In genomic region chr19:59457951-59458742, GRCm38 (mm10) we compare ENCODE assay signal across 9 mouse cellular contexts. TPM values are rescaled to one million over a fixed set of nuclear protein-coding genes. Genes with fewer than 3 reads are reported as not detected.
DNase-seq lines count a peak whose midpoint lies in the region; ATAC-seq lines count a peak whose summit lies in the region.
"Had no signal": no experiment of that assay in that cellular context is flagged by ENCODE, and none has a peak within 500 bp of the region (broad histone marks: within the 10 kb centered on the region; RNA-seq: fewer than 3 reads in every experiment).

TSS of gene Emx2 (plus strand) at chr19:59458372.

- WGBS in forebrain, embryonic 12.5 days, result under 1% methylated on average over 58 of the region's 58 CpGs
- under 1% methylated on average over 58 of the region's 58 CpGs for WGBS in hindbrain, embryonic 10.5 days
- 1% methylated on average over 57 of the region's 58 CpGs for WGBS in stomach, embryonic 15.5 days

- peak within 1 kb of the TSS; percentile 99 for H3K27ac ChIP-seq in forebrain, embryonic 12.5 days
- peak within 1 kb of the TSS; percentile 78 for H3K27ac ChIP-seq in hindbrain, embryonic 10.5 days
- no peak within 1 kb of the TSS for H3K27ac ChIP-seq in stomach, embryonic 15.5 days

- H3K27me3 ChIP-seq in forebrain, embryonic 12.5 days, result peaks cover 65% of the 10 kb centered on the region
- peaks cover 100% of the 10 kb centered on the region for H3K27me3 ChIP-seq in hindbrain, embryonic 10.5 days (ENCODE audit: insufficient read depth, poor library complexity, severe bottlenecking)
- H3K27me3 ChIP-seq in stomach, embryonic 15.5 days (replicated peaks), result peaks cover 94% of the 10 kb centered on the region

- peaks cover 6% of the 10 kb centered on the region; the same call in 1 of the 2 replicates for H3K36me3 ChIP-seq in forebrain, embryonic 12.5 days (replicated peaks)
- no peaks in the 10 kb centered on the region for H3K36me3 ChIP-seq in hindbrain, embryonic 10.5 days
- no peaks in the 10 kb centered on the region for H3K36me3 ChIP-seq in stomach, embryonic 15.5 days

- peak; percentile 83 for ATAC-seq in forebrain, embryonic 12.5 days (ENCODE audit: low FRiP score)
- ATAC-seq in stomach, embryonic 15.5 days (ENCODE audit: insufficient read depth, low FRiP score, low read depth), result 0 out of 2 replicates have a peak, but pooled peaks have one; percentile 34
- ATAC-seq in inflammation-experienced regulatory T-cells, adult 6 months, result no peak

- H3K4me1 ChIP-seq in forebrain, embryonic 12.5 days, result peaks cover 36% of the 10 kb centered on the region
- peaks cover 27% of the 10 kb centered on the region for H3K4me1 ChIP-seq in hindbrain, embryonic 10.5 days (replicated peaks)
- H3K4me1 ChIP-seq in stomach, embryonic 15.5 days, result peaks cover 22% of the 10 kb centered on the region

- H3K9me3 ChIP-seq in forebrain, embryonic 12.5 days, result no peaks in the 10 kb centered on the region
- no peaks in the 10 kb centered on the region for H3K9me3 ChIP-seq in hindbrain, embryonic 10.5 days
- no peaks in the 10 kb centered on the region for H3K9me3 ChIP-seq in stomach, embryonic 15.5 days

- DNase-seq in urinary bladder, postnatal 25 days (ENCODE audit: low spot score), result peak; percentile 52
- no peak for DNase-seq in urinary bladder, adult 2 months (ENCODE audit: low spot score)
- DNase-seq in hindbrain, embryonic 10.5 days (ENCODE audit: low spot score), result peak; percentile 83
- DNase-seq in layer of hippocampus, adult 8-10 months (ENCODE audit: low spot score in 2 of 2), result peak; percentile 82 to 83
- peak; percentile 81 for DNase-seq in mesoderm, embryonic 11.5 days (ENCODE audit: low read depth, low spot score)

- peak within 1 kb of the TSS; percentile 95 for H3K9ac ChIP-seq in forebrain, embryonic 12.5 days
- no peak within 1 kb of the TSS for H3K9ac ChIP-seq in stomach, embryonic 15.5 days

- peak within 1 kb of the TSS; percentile 77 for H3K4me3 ChIP-seq in forebrain, embryonic 12.5 days (replicated peaks)
- peak within 1 kb of the TSS; percentile 53 for H3K4me3 ChIP-seq in hindbrain, embryonic 10.5 days
- H3K4me3 ChIP-seq in stomach, embryonic 15.5 days (replicated peaks), result peak within 1 kb of the TSS; percentile 31

- H3K4me2 ChIP-seq in forebrain, embryonic 12.5 days, result peak within 1 kb of the TSS; percentile 67
- H3K4me2 ChIP-seq in stomach, embryonic 15.5 days, result peak within 1 kb of the TSS; percentile 56

RNA-seq across cellular contexts. Expression of gene Emx2, which starts in this region (rescaled TPM):
- 0.13 and 0.40 TPM in 2 replicates for polyA plus RNA-seq in urinary bladder, adult 2 months (2012; rRNA removed)
- polyA plus RNA-seq in forebrain, embryonic 12.5 days (2016; fragmentation: Nextera tagmentation; extraction: Ambion mirVana), result 59.0 and 69.4 TPM in 2 replicates
- polyA plus RNA-seq in hindbrain, embryonic 10.5 days (2016; fragmentation: Nextera tagmentation; extraction: Ambion mirVana), result 1.2 and 2.3 TPM in 2 replicates
- 10 to 100 TPM; 17.4 to 25.8 (median 21.9) TPM for total RNA-seq in layer of hippocampus, adult 8-10 months (2022)
- polyA plus RNA-seq in stomach, embryonic 15.5 days (2015; fragmentation: Nextera tagmentation; extraction: Ambion mirVana), result 0.08 and 0.37 TPM in 2 replicates
- not detected for polyA plus RNA-seq in inflammation-experienced regulatory T-cells, adult 6 months (2017; shearing (Covaris generic))
- total RNA-seq: common myeloid progenitor, adult 5-6 weeks had no signal

Comparison
In these comparisons a context has a peak if more than half of its experiments do, and no peak if none do; other contexts are left out.
1. RNA of gene Emx2 (polyA plus RNA-seq): 59.0 to 69.4 TPM in forebrain, embryonic 12.5 days; 1.2 to 2.3 TPM in hindbrain, embryonic 10.5 days, 0.13 to 0.40 TPM in urinary bladder, adult 2 months, 0.08 to 0.37 TPM in stomach, embryonic 15.5 days and not detected in inflammation-experienced regulatory T-cells, adult 6 months; every median in the first group is over 10 times any median in the second.
2. Peak in ATAC-seq, H3K4me3 ChIP-seq and H3K4me2 ChIP-seq in stomach, embryonic 15.5 days; RNA of the gene not detected or under 1 TPM.
3. Peak in every context shown above with its lines, with median percentiles within 50 percentile points of each other: H3K4me3 ChIP-seq.